Mouse (Mus musculus) intestine, postnatal 0 days (tissue): ENCODE results near the gene 1700001P01Rik. TPM values are rescaled to one million over a fixed set of nuclear protein-coding genes. Genes with fewer than 3 reads are reported as not detected.
"Not testable (repeated sequence)": the region's sequence is repeated elsewhere in the genome, so short reads cannot be mapped to it uniquely, and the experiment has no call there.

Experiments used
- ATAC-seq: fragments of 200-750 bp; cut with Nextera tagmentation; 2 replicates; pipeline ENCODE4 v1.8.0; 2017; ENCODE audit warnings: mild to moderate bottlenecking, moderate TSS enrichment, moderate library complexity
- H3K27ac ChIP-seq: fragments of 300-500 bp; sonication (generic); 2 replicates; pipeline ENCODE4 v1.5.1; 2014; ENCODE audit warnings: mild to moderate bottlenecking, low read depth, low read length, moderate library complexity
- H3K27me3 ChIP-seq: fragments of 300-500 bp; sonication (generic); replicated peaks from 2 replicates; pipeline ENCODE4 v1.6.1; 2014; ENCODE audit warnings: low read length, mixed read lengths; ENCODE audit not compliant: control insufficient read depth, insufficient read depth
- H3K36me3 ChIP-seq: fragments of 300-500 bp; sonication (generic); 2 replicates; pipeline ENCODE4 v1.6.1; 2014; ENCODE audit warnings: mild to moderate bottlenecking, moderate library complexity; ENCODE audit not compliant: control insufficient read depth, insufficient read depth
- H3K4me1 ChIP-seq: fragments of 300-500 bp; sonication (generic); replicated peaks from 2 replicates; pipeline ENCODE4 v1.6.1; 2014; ENCODE audit warnings: antibody characterized with exemption, low read length, mixed read lengths; ENCODE audit not compliant: control insufficient read depth, insufficient read depth
- H3K4me2 ChIP-seq: fragments of 300-500 bp; sonication (generic); replicated peaks from 2 replicates; pipeline ENCODE4 v1.6.1; 2014; ENCODE audit warnings: low read depth, mild to moderate bottlenecking, moderate library complexity
- H3K4me3 ChIP-seq: fragments of 300-500 bp; sonication (generic); 2 replicates; pipeline ENCODE4 v1.5.1; 2014; ENCODE audit warnings: low read depth, low read length
- H3K9ac ChIP-seq: fragments of 300-500 bp; sonication (generic); 2 replicates; pipeline ENCODE4 v1.6.1; 2014; ENCODE audit warnings: mild to moderate bottlenecking, low read depth, low read length
- H3K9me3 ChIP-seq: fragments of 300-500 bp; sonication (generic); 2 replicates; pipeline ENCODE4 v1.6.1; 2016; ENCODE audit warnings: mixed run types; ENCODE audit not compliant: control insufficient read depth
- CTCF ChIP-seq: sonication (generic); IDR thresholded peaks from 2 replicates; pipeline ENCODE4 v1.5.1; 2016; ENCODE audit warnings: low read depth, mild to moderate bottlenecking, control low read depth, antibody characterized with exemption, moderate library complexity
- WGBS: fragments of 180-500 bp; shearing (Covaris S2); extraction: QIAGEN DNeasy Blood & Tissue Kit; methylation state at CpG from one replicate; pipeline ENCODE4 v1.1.7; 2014; 5-methylcytosine and 5-hydroxymethylcytosine counted together
- polyA plus RNA-seq: library from polyadenylated mRNA; unstranded; fragments of >200 nt; fragmentation: Nextera tagmentation; extraction: Ambion mirVana; gene quantifications from 2 replicates; pipeline ENCODE4 v1.2.1, GENCODE M21; 2015

Gene 1700001P01Rik
- polyA plus RNA-seq, 1 experiment from 2014 or later: not detected

- Histone ChIP-seq H3K4me1 (peaks cover 5% of the 10 kb centered on the region; the same call in 1 of the 2 replicates), H3K9ac (no peak overlapping the region), H3K4me3 (no peak overlapping the region), H3K27me3 (no peaks in the 10 kb centered on the region), H3K36me3 (no peaks in the 10 kb centered on the region), H3K9me3 (no peaks in the 10 kb centered on the region), H3K27ac (no peak overlapping the region), H3K4me2 (no peak overlapping the region)
- TF ChIP-seq CTCF: no peak; the same call in 1 of the 2 replicates
- 95% methylated on average over 3 of the region's 3 CpGs for WGBS
- no peak for ATAC-seq
Measured at GRCm38 (mm10) chr11:97739155-97739554, 36.6 kb downstream of the 1700001P01Rik start.

DNA sequence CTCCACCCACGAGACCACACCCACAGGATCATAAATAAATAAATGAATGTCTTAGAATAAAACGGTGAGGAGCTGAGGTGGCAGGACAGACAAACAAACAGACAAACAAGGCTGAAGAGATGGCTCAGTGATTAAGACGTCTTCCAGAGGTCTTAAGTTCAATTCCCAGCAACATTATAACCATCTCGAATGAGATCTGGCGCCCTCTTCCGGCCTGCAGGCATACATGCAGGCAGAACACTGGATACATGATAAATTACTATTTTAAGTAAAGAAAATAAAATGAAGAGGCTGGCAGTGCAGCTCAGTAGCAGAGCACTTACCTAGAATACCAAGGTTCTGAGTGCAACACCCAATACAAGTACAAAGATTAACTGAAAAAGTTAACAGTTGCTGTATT lies 37.0 kb downstream of the 1700001P01Rik start:
- WGBS: 59% methylated on average over 6 of the region's 6 CpGs
- Histone ChIP-seq H3K9ac (no peak overlapping the region), H3K9me3 (no peaks in the 10 kb centered on the region), H3K4me1 (peaks cover 5% of the 10 kb centered on the region; the same call in 1 of the 2 replicates), H3K4me3 (no peak overlapping the region), H3K27ac (no peak overlapping the region), H3K27me3 (no peaks in the 10 kb centered on the region), H3K4me2 (no peak overlapping the region), H3K36me3 (no peaks in the 10 kb centered on the region)
- TF ChIP-seq CTCF: peak; percentile 60
- no peak for ATAC-seq

GRCm38 (mm10) chr11:97737600-97737999 lies 38.1 kb downstream of the 1700001P01Rik start:
- no peak for TF ChIP-seq CTCF
- WGBS: 66% methylated on average over 4 of the region's 4 CpGs
- no peaks in the 10 kb centered on the region for H3K27me3 ChIP-seq

GRCm38 (mm10) chr11:97736645-97737044 lies 39.1 kb downstream of the 1700001P01Rik start:
- Histone ChIP-seq H3K9ac (no peak overlapping the region), H3K4me1 (no peaks in the 10 kb centered on the region), H3K36me3 (peaks cover 4% of the 10 kb centered on the region; the same call in 1 of the 2 replicates), H3K27ac (no peak overlapping the region; the same call in 1 of the 2 replicates), H3K9me3 (no peaks in the 10 kb centered on the region), H3K4me2 (no peak overlapping the region), H3K4me3 (no peak overlapping the region), H3K27me3 (no peaks in the 10 kb centered on the region)
- 83% methylated on average over 5 of the region's 5 CpGs for WGBS
- no peak for ATAC-seq
- no peak for TF ChIP-seq CTCF

More at GRCm38 (mm10) chr11:97737600-97737999, 38.1 kb downstream of the 1700001P01Rik start:
- Histone ChIP-seq H3K9me3 (no peaks in the 10 kb centered on the region), H3K27ac (no peak overlapping the region), H3K4me2 (no peak overlapping the region), H3K9ac (no peak overlapping the region), H3K4me3 (no peak overlapping the region), H3K36me3 (no peaks in the 10 kb centered on the region; the same call in 1 of the 2 replicates), H3K4me1 (no peaks in the 10 kb centered on the region)
- ATAC-seq: no peak

DNA sequence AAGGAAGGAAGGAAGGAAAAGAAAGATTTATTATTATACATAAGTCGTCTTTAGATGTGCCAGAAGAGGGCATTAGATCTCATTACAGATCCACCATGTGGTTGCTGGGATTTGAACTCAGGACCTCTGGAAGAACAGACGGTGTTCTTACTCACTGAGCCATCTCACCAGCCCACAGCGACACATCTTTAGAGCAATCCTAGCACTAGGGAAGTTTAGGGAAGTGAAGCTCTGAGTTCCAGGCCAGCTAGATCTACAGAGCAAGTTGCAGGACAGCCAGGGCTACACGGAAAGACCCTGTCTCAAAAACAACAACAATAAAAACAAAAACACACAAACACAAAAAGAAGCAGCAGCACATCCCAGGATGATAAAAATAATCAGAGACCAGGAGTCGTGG lies 40.9 kb downstream of the 1700001P01Rik start:
- WGBS: 82% methylated on average over 5 of the region's 5 CpGs
- not testable (repeated sequence) for H3K4me2 ChIP-seq, H3K9ac ChIP-seq, H3K27ac ChIP-seq, H3K9me3 ChIP-seq, H3K27me3 ChIP-seq, H3K36me3 ChIP-seq, ATAC-seq, H3K4me3 ChIP-seq, H3K4me1 ChIP-seq

DNA sequence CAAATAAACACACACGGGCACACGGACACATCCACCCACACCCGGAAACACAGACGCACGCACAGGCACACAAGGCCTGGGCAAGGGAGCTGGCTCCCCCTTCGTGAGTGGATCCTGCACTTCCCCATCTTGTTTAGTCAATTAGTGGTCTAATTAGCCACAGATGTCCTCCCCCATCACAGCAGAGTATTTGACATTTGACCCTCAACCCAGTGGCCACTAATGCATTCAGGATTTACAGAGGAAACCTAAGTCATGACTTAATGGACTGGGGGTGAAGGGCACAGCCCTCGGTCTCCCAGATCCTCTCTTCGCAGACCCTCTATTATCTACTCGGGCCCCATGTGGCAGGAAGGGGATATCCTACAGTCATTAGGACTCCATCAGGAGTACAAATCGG lies 42.0 kb downstream of the 1700001P01Rik start:
- Histone ChIP-seq H3K4me1 (no peaks in the 10 kb centered on the region), H3K27ac (no peak overlapping the region), H3K9me3 (no peaks in the 10 kb centered on the region), H3K9ac (no peak overlapping the region), H3K36me3 (peaks cover 15% of the 10 kb centered on the region; the same call in 1 of the 2 replicates), H3K27me3 (no peaks in the 10 kb centered on the region), H3K4me3 (no peak overlapping the region), H3K4me2 (no peak overlapping the region)
- no peak for TF ChIP-seq CTCF
- WGBS: 63% methylated on average over 10 of the region's 10 CpGs
- no peak for ATAC-seq

GRCm38 (mm10) chr11:97728730-97729129 lies 47.0 kb downstream of the 1700001P01Rik start:
- Histone ChIP-seq H3K27ac (no peak overlapping the region), H3K36me3 (peaks cover 43% of the 10 kb centered on the region), H3K9me3 (no peaks in the 10 kb centered on the region), H3K4me1 (no peaks in the 10 kb centered on the region), H3K4me3 (no peak overlapping the region), H3K4me2 (no peak overlapping the region), H3K27me3 (no peaks in the 10 kb centered on the region), H3K9ac (no peak overlapping the region)
- TF ChIP-seq CTCF: no peak
- WGBS: 79% methylated on average over 7 of the region's 7 CpGs
- ATAC-seq: no peak
